Mouse (Mus musculus): ENCODE results near the gene Cachd1.

Gene Cachd1

DNA sequence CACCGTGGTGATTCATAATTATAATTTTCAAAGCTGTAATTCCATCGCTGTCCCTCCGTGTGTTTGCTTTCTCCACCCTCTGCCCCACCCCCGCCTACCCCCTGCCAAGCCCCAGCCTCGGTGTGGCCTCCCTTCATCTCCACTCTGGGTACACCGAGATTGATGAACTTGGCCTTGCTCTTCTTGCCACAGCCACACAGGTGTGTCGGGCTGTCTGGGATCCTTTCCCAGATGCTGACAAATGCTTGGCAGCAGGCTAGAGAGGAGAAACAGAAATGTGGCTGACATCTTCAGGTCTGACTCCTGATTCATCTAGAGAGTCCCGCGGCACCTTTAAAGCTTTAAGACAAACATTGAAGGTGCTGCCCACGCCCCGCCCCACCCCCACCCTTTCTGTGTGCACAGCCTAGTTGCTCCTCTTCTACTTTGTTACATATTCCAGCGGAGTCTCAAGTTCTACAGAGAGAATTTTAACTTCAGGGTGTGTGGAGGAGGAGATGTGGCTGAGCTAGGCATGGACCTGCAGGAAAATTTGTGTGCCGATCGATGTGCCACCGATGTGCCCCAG is 87.5 kb downstream of the Cachd1 start:
- in situ Hi-C loops (cut with MboI, MseI), result loop anchor here in 1 of 2 experiments (25.0 kb wide), 1 partner anchor 473 kb away; no protein-coding TSS in a partner anchor

- in situ Hi-C loops (cut with MboI, MseI), result loop anchor here in 1 of 2 experiments (25.0 kb wide), 1 partner anchor 472 kb away; no protein-coding TSS in a partner anchor
Observed at GRCm38 (mm10) chr4:100865423-100865822, 88.9 kb downstream of the Cachd1 start.

DNA sequence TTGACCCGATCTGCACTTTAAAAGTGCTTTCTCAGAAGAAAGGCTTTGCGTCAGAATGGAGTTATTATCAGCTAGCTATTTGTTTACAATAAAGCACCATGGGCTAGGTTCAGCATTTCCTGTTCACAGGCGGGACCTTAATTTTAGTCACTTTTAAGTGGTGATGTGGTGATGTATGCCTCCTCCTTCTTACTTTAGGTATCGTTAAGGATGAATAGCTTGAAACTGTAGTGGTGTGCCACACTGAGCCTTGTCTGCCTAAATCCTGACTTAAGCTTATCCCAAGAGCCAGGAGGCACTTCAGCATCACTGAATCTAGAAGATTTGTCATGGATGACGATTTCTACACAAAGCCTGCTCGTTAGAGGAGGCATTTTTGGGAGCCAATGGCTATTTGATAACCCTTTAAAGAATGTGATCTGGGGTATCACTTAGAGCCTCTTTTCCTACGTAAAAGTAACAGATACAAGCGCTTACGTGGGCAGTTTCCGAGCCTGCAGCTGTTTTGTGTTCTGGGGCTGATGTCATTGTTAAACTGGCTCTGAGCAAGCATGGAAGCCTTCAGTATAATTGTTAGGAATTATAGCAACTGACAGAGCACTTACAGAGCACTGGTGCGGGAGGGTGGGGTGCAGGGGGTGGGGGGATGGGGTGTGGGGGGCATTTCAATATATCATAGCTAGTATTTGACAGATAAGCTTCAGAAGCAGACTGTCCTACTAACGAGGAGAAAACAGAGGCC is 89.7 kb downstream of the Cachd1 start:
- in situ Hi-C loops (cut with MboI, MseI), result loop anchor here in 1 of 2 experiments (25.0 kb wide), 1 partner anchor 471 kb away; no protein-coding TSS in a partner anchor

DNA sequence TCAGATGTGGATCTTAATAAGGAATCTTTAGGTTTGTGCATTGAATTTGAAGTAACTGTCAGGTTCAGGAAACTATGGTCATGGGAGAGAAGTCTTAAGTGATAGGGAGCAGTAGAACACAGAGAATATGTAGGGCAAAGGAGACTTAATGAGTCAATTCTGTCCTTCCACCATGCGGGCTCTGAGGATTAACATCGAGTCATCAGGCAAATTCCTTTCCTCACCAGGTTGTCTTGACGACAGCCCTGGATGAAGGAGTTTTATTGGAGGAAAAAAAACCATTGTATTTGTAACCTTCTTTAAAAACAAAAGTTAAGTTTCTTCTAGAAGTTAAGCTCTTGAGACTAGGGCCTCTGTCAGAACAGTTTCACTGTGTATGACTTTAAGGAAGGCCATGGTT is 100.9 kb downstream of the Cachd1 start:
- in situ Hi-C loops (cut with MboI, MseI), result no loop called here

DNA sequence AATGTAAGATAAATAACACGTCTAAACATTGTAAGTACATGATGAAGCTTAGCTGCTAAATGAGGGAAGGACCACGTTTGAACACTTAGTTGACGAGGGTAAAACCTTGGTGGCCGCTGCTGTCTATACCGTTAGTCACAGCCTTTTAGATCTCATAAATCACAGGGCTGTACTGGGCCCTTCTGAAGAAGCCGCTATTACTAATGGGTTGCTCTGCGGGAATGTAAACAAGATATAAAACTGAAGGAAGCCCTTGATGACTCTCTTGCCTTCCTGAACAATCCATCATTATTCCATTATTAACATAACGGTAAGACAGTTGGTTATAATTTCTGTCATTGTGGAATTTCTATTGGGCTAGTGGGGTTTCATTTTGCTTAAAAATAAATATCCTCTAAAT is 102.9 kb downstream of the Cachd1 start:
- in situ Hi-C loops (cut with MboI, MseI), result no loop called here

DNA sequence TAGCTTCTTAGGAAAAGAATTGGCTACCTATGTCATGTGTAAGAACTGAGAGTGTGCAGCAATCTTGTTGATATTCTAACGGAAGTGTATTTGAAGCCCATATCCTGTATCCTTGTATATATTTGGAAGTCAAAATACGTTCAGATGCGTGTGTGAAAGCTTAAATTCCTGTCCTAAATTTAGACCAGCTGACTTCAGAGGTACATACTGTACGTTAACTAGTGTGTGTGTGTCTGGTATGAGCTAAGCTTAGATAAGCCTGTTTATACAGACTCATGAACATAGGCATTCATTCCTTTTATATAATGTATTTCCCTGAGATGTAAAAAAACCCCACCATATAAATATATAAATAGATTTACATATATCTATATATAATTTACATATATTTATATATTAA is 103.6 kb downstream of the Cachd1 start:
- in situ Hi-C loops (cut with MboI, MseI), result no loop called here

GRCm38 (mm10) chr4:100885793-100886742 is 109.6 kb downstream of the Cachd1 start:
- in situ Hi-C loops (cut with MboI, MseI), result no loop called here

- in situ Hi-C loops (cut with MboI, MseI), result no loop called here
Observed at GRCm38 (mm10) chr4:100886743-100887416, 110.4 kb downstream of the Cachd1 start.

- in situ Hi-C loops (cut with MboI, MseI), result no loop called here
Observed at GRCm38 (mm10) chr4:100890106-100890970, 113.9 kb downstream of the Cachd1 start.

- in situ Hi-C loops (cut with MboI, MseI), result no loop called here
Observed at GRCm38 (mm10) chr4:100893739-100894138, 117.3 kb downstream of the Cachd1 start.

- in situ Hi-C loops (cut with MboI, MseI), result no loop called here
Observed at GRCm38 (mm10) chr4:100894142-100894541, 117.7 kb downstream of the Cachd1 start.

DNA sequence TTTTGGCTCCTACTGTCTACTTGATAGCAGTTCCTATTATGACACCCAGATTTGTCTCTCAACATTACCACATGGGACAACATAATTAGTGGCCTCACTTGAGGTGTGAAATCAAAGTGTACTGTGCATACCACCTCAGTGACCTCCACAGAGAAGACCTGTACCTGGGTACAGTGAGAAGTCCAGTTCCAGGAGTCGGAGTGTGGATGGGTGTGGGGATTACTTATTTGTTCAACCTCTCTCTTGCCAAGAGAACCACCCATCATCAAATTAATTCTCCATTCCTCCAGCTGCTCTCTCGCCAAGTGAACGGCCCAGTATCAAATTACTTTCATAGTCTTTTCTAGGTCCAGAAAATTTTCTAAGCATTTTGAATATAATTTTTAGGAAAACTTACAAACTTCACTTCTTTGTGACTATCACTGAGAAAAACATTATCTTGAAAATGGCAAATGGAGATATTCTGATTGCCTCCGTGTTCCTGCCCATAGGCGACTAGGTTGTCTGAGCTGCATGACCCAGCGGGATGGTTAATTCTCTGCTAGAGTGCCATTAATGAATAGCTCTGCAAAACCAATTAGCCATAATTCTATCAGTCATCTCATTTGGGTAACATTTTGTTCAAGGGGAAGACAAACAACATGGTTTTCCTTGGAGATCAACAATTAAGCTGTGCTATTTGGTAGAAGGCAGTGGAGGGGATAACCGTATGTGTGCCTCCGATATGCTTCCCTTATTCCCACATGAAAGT is 120.0 kb downstream of the Cachd1 start:
- in situ Hi-C loops (cut with MboI, MseI), result no loop called here

DNA sequence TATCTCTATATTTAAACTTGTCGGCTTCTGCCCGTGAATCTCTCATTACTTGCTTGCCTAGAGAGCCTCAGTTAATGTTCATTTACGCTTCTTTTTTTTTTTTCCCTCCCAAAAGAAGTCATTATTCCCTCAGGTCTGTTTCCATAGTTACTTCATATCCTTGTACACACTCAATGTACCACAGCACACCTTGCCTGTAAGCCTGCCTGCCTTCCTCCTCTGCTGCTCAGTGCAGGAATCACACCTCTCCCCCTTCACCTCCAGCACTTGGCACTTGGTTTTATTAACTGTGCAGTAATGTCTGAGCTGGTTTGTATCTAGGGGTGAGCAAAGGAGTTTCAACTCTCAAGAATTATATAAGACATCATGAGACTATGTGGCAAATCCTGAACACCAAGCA is 121.5 kb downstream of the Cachd1 start:
- in situ Hi-C loops (cut with MboI, MseI), result no loop called here

GRCm38 (mm10) chr4:100909694-100910340 is 133.3 kb downstream of the Cachd1 start:
- in situ Hi-C loops (cut with MboI, MseI), result loop anchor here in 1 of 2 experiments (10.0 kb wide), 1 partner anchor 135 kb away; the partner anchor contains the start of gene Cachd1

GRCm38 (mm10) chr4:100910605-100911330 is 134.3 kb downstream of the Cachd1 start:
- in situ Hi-C loops (cut with MboI, MseI), result loop anchor here in 1 of 2 experiments (10.0 kb wide), 1 partner anchor 136 kb away; the partner anchor contains the start of gene Cachd1

- in situ Hi-C loops (cut with MboI, MseI), result loop anchor here in 1 of 2 experiments (10.0 kb wide), 1 partner anchor 137 kb away; the partner anchor contains the start of gene Cachd1
Observed at GRCm38 (mm10) chr4:100911658-100912057, 135.2 kb downstream of the Cachd1 start.

- in situ Hi-C loops (cut with MboI, MseI), result loop anchor here in 1 of 2 experiments (10.0 kb wide), 1 partner anchor 139 kb away; the partner anchor contains the start of gene Cachd1
Observed at GRCm38 (mm10) chr4:100913666-100914065, 137.2 kb downstream of the Cachd1 start.

- in situ Hi-C loops (cut with MboI, MseI), result loop anchor here in 1 of 2 experiments (10.0 kb wide), 1 partner anchor 140 kb away; the partner anchor contains the start of gene Cachd1
Observed at GRCm38 (mm10) chr4:100914532-100914931, 138.1 kb downstream of the Cachd1 start.

All from T-helper 17 cell (primary cell).